Mouse (Mus musculus) mesoderm, embryonic 11.5 days (tissue): ENCODE results near the gene Pld2.
"Not testable (repeated sequence)": the region's sequence is repeated elsewhere in the genome, so short reads cannot be mapped to it uniquely, and the experiment has no call there.

ENCODE experiments used
- DNase-seq: peaks from one replicate; pipeline ENCODE4 v3.0.0-alpha.2; 2012; ENCODE audit warnings: low read depth, low spot score

Pld2 gene

DNA sequence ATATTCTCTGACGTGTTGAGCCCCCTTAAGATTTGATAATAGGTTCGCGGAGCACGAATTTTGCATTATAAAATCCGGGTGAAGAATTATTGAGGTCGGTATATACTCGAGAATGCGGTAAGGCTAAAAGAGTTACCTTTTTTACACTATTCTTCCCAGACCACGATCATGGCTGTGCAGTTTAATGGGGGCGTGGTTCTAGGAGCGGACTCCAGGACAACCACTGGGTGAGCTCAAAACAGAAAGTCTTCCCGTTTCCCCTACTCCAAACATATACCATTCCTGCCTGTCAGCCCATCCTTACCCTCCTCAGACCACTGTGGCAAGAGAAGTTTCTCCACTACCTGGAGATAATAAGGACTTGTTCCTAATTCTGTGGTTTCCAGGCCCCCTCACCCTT is 14.1 kb upstream of the Pld2 start:
- no peak for DNase-seq

GRCm38 (mm10) chr11:70526211-70526610 is 13.7 kb upstream of the Pld2 start:
- no peak for DNase-seq

DNA sequence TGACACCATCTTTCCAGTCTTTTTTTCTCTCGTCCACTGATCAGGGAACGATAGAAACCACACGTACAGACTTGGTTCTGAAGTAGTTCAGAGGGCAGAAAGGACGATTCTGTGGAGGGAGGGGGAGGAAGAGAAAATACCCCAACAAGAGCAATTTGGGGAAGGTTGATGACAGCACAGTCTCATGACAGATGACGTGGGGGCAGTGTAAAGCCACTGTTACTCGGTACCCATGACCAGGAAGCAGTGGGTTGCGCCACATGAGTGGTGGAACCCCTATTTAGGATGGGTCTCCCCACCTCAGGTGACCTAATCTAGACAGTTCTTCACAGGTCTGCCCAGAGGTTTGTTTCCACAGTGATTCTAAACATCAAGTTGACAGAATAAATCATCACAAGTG is 11.3 kb upstream of the Pld2 start:
- no peak for DNase-seq

DNA sequence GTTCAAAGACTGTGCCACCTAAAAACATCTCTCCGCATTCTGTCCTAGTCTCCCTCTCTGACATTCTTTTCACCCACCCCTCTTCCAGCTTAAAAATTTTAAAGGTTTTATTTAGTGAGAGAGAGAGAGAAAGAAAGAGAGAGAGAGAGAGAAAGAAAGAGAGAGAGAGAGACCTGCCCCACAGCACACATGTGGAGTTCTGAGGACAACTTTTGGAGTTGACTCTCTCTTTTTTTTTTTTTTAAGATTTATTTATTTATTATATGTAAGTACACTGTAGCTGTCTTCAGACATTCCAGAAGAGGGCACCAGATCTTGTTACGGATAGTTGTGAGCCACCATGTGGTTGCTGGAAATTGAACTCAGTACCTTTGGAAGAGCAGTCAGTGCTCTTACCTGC is 8.8 kb upstream of the Pld2 start:
- not testable (repeated sequence) for DNase-seq

DNA sequence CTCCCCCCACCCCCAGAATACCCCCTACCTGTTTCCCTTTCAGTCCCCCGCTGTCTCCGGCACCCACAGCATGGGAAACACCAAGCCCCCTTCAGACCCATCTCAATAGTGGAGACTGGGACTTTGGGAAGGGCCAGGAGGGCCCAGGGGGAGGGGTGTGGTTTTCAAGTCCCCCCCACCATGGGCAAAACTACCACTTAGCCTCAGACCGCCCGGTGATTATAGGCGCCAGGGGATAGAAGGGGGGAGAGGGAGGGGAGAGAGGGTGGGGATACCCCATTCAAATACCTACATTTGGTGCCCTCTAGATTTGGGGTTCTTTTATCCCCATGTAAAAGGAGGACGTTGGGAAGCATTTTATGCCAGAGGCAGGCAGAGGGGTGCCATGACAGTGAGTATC is 7.0 kb upstream of the Pld2 start, which contains the start of gene Gm40193:
Gm40193 (minus strand) TSS at position 101 of the 400 bp plus-strand sequence.
- DNase-seq = no peak

DNA sequence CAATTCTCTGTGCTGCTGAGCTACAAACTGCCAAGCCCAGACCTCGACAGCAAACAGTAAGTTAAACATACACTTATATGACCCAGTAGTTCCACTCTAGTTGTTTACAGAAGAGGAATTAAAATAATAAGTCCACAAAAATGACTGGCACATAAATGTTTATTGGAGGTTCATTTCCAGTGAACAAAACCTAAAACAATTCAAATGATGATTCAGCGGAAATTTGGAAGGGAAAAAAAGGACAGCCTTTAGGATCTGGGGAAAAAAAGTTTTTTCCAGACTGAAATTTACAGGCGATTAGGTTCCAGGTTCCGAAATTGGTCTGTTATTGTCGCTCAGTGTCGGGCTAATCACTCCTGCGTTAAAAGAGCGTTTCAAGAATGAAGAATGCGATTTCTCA is 441 bp upstream of the Pld2 start:
- DNase-seq = no peak

GRCm38 (mm10) chr11:70540928-70541327 is 1.1 kb downstream of the Pld2 start:
- no peak for DNase-seq

- no peak for DNase-seq
These were observed 1.6 kb downstream of the Pld2 start for GRCm38 (mm10) chr11:70541415-70541814.

GRCm38 (mm10) chr11:70544496-70544895 is 4.6 kb downstream of the Pld2 start:
- no peak for DNase-seq

DNA sequence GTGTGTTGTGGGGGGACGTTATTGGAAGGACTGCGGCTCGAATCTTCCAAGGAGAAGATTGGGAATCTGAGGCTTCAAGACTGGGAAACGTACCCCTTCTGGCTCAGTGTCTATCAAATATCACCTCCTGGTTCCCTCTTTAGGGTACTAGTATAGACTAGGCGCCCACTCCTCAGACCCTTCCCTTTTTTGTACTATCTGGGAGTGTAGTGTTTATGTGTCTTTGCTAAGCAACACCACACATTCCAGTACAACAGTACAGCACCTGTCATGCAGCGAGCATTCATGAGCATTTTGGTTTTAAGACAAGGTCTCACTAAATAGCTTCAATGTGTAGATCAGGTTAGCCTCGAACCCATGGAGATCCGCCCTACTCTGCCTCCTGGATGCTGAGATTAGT is 11.7 kb downstream of the Pld2 start:
- no peak for DNase-seq

DNA sequence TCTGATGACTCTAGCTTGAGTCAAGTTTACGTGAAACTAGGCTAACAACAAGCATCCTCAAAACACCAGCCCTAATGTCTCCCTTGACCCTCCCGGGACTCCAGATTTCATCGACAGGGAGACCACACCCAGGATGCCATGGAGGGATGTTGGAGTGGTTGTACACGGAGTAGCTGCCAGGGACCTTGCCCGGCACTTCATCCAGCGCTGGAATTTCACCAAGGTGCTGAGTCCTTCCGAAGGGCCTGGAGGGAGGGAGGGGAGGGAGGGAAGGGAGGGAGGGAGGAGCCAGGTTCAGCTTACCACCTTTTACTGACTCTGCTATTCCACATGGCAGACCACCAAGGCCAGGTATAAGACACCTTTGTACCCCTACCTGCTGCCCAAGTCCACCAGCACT is 14.1 kb downstream of the Pld2 start:
- DNase-seq = no peak

DNA sequence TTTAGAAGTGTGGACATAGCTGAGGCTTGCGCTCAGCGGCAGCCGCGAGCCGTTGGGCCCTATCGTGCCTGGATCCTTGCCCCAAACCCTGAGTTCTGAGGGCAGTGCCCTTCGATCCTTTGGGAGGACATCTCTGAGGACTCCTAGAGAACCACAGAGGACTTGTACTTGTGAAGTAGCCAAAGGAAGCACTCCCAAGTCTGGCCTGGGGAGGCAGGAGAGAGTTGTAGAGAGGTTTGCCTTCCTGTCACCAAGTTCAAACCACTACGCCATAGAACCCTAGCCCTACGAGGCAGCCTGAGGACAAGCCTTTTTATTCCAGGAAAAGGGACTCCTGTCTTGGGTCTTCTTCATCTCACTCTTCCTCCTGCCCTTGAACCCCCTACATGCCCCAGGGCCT is 17.7 kb downstream of the Pld2 start:
- no peak for DNase-seq

DNA sequence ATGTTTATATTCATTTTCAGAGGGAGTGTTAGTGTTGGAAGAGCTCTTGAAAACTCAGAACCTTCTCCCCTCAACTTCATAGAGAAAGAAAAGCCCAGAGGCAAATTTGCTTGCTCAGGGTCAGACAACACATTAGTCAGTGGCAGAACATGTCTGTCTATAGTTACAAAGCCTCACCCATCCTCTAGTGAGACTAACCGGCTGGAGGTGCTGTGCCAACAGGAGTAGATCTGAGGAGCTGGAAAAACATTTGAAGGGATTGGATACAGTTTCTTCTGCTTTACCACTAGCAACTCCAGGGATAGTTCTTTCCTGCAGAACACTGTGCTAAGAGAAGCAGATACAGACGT is 22.0 kb downstream of the Pld2 start:
- no peak for DNase-seq

DNA sequence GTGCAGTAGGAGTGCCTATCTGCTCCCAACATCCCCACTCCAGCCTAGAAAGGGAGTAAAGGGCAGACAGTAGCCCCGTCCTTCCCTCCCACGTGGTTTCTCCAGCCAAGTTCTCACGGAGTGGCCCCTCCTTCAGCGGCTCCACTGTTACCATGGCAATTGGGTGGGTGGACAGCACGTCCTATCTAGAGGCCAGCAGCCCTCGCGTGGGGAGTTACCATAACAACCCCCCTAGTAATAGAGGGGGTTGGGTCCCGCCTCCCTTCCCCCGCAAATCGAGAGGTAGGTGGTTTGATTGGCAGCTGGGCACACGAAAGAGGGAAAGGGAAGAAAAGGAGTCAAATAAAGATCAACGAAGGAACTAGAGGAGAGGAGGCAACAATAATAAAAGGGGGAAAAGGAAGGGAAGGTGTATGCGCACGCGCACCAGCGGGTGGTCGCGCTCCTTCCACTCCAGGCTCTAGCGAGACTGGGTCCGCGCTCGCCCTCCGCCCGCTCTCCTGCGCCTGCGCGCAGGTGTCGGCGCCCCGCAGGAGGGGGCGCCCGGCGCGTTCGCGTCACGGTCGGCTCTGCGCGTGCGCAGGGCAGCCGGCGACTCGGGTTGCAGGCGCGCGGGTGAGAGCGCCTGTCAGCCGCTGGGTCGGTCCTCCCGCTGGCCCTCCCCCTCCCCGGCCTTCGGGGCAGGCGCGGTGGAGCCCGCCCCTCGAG is 22.6 kb downstream of the Pld2 start, which contains the start of gene Mink1:
Mink1 (plus strand) TSS at position 595 of the 708 bp plus-strand sequence.
- DNase-seq = peak; percentile 96

DNA sequence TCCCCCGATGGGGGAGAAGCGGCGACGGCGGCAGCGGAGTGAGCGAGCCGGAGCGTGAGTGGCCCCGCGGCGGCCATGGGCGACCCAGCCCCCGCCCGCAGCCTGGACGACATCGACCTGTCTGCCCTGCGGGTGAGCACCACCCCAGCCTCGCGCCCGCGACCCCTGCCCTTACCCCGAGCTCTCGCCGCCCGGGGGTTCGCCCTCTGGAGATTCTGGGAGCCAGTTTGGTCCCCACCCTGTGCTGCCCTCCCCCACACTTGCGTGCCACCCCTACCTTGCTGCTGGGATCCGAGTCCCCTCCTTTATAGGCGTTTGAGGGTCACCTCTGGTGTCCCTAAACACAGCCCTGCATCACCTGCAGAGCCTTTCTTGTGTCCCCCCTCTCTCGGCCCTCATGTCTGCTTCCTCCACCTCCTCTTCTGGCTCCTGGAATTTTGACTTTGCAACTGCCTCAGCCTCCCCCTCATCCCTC is 23.2 kb downstream of the Pld2 start:
- DNase-seq = no peak

DNA sequence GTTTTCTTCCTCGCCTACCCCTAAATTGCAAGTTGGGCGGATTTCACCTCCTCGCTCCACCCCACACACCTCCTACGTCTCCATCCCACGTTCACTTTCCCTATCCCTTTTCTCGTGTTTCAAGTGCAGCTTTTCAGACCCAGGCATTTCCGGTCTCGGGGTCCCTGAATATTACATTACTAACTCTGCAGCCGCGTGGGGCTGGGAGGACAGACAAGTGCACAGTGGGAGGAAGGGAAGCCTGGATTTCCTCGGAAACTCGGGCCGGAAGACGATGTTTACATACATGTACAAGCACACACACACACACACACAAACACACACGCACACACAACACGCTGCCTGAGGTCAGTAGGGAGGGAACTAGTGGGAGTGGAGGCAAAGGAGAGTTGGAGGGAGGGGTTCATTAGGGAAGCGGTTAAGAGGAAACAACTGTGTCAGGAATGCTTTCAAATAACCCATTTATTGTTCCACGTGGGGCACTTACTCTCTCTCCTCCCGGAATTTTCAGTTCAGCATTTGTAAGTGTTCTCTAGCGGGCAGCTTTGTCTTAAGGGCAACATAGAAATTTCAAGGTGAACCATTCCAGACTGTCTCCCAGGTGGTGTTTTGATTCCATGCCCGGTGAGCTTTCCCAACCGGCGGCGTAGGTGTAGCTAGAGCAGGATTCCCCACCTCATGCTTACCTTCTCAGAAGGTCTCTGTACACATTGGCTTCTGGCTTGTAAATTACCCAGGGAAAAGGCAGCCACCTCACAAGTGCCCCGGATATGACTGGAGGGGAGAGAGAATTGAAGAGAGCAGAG is 23.8 kb downstream of the Pld2 start:
- DNase-seq = peak; percentile 44

- DNase-seq = no peak
These were observed 24.5 kb downstream of the Pld2 start for GRCm38 (mm10) chr11:70564276-70564873.

- peak; percentile 50 for DNase-seq
These were observed 26.7 kb downstream of the Pld2 start for GRCm38 (mm10) chr11:70566586-70566985.

GRCm38 (mm10) chr11:70570614-70571013 is 30.8 kb downstream of the Pld2 start:
- not testable (repeated sequence) for DNase-seq

- DNase-seq = no peak
These were observed 31.8 kb downstream of the Pld2 start for GRCm38 (mm10) chr11:70571641-70572040.

- no peak for DNase-seq
These were observed 32.6 kb downstream of the Pld2 start for GRCm38 (mm10) chr11:70572348-70572902.

- DNase-seq = no peak
These were observed 34.0 kb downstream of the Pld2 start for GRCm38 (mm10) chr11:70573872-70574271.
